10 mouse cellular contexts compared by ENCODE assay signal in genomic region chr1:19178742-19179397, GRCm38 (mm10). TPM values are rescaled to one million over a fixed set of nuclear protein-coding genes. Genes with fewer than 3 reads are reported as not detected.
A peak's percentile ranks its signal among the peaks of the same experiment; 100 is the strongest.
DNase-seq lines count a peak whose midpoint lies in the region; ATAC-seq and TF ChIP-seq lines count a peak whose summit lies in the region.
"Had no signal": no experiment of that assay in that cellular context is flagged by ENCODE, and none has a peak within 500 bp of the region (broad histone marks: within the 10 kb centered on the region; RNA-seq: fewer than 3 reads in every experiment).

No protein-coding gene starts in this region.

- H3K36me3 ChIP-seq in kidney, embryonic 15.5 days: no peaks in the 10 kb centered on the region
- H3K36me3 ChIP-seq in E14TG2a.4 (ENCODE audit: insufficient read depth, low read length): no peaks in the 10 kb centered on the region
- no peaks in the 10 kb centered on the region for H3K36me3 ChIP-seq in embryonic facial prominence, embryonic 14.5 days (ENCODE audit: control insufficient read depth, insufficient read depth, low read length)
- no peaks in the 10 kb centered on the region for H3K36me3 ChIP-seq in neural tube, embryonic 13.5 days
- H3K36me3 ChIP-seq: embryonic facial prominence, embryonic 15.5 days; limb, embryonic 15.5 days had no signal

- peak; percentile 76 for TF ChIP-seq CTCF in E14TG2a.4 (conservative IDR thresholded peaks at IDR 0.05; ENCODE audit: low read length)

- no peaks in the 10 kb centered on the region for H3K27me3 ChIP-seq in kidney, embryonic 15.5 days
- H3K27me3 ChIP-seq in E14TG2a.4 (ENCODE audit: insufficient read depth, low read length): no peaks in the 10 kb centered on the region
- no peaks in the 10 kb centered on the region for H3K27me3 ChIP-seq in embryonic facial prominence, embryonic 14.5 days (replicated peaks; ENCODE audit: control insufficient read depth, insufficient read depth, low read length)
- no peaks in the 10 kb centered on the region for H3K27me3 ChIP-seq in neural tube, embryonic 13.5 days
- H3K27me3 ChIP-seq: embryonic facial prominence, embryonic 15.5 days; limb, embryonic 15.5 days had no signal

- no peak overlapping the region for H3K27ac ChIP-seq in kidney, embryonic 15.5 days
- H3K27ac ChIP-seq in embryonic facial prominence, embryonic 14.5 days (replicated peaks; ENCODE audit: low read depth, low read length): no peak overlapping the region
- no peak overlapping the region for H3K27ac ChIP-seq in neural tube, embryonic 13.5 days (replicated peaks)
- H3K27ac ChIP-seq: embryonic facial prominence, embryonic 15.5 days; limb, embryonic 15.5 days had no signal

- no peaks in the 10 kb centered on the region for H3K9me3 ChIP-seq in kidney, embryonic 15.5 days (replicated peaks)
- H3K9me3 ChIP-seq in E14TG2a.4 (ENCODE audit: low read length): no peaks in the 10 kb centered on the region
- H3K9me3 ChIP-seq in embryonic facial prominence, embryonic 14.5 days (ENCODE audit: control insufficient read depth, low read length): no peaks in the 10 kb centered on the region
- no peaks in the 10 kb centered on the region for H3K9me3 ChIP-seq in neural tube, embryonic 13.5 days
- H3K9me3 ChIP-seq: embryonic facial prominence, embryonic 15.5 days; limb, embryonic 15.5 days had no signal

- ATAC-seq in kidney, embryonic 15.5 days (replicated peaks; ENCODE audit: low FRiP score): no peak
- no peak for ATAC-seq in embryonic facial prominence, embryonic 14.5 days (ENCODE audit: low read depth)
- ATAC-seq in neural tube, embryonic 13.5 days (ENCODE audit: low read depth): peak; percentile 61; the same call in 1 of the 2 replicates

- H3K4me3 ChIP-seq in kidney, embryonic 15.5 days (replicated peaks): no peak overlapping the region
- H3K4me3 ChIP-seq in E14TG2a.4 (replicated peaks; ENCODE audit: low read length): no peak overlapping the region
- no peak overlapping the region for H3K4me3 ChIP-seq in embryonic facial prominence, embryonic 14.5 days (ENCODE audit: low read depth, low read length)
- H3K4me3 ChIP-seq in neural tube, embryonic 13.5 days: no peak overlapping the region
- H3K4me3 ChIP-seq: embryonic facial prominence, embryonic 15.5 days; limb, embryonic 15.5 days had no signal

- no peak overlapping the region for H3K4me2 ChIP-seq in kidney, embryonic 15.5 days
- no peak overlapping the region for H3K4me2 ChIP-seq in embryonic facial prominence, embryonic 14.5 days (ENCODE audit: low read depth, low read length)
- H3K4me2 ChIP-seq in neural tube, embryonic 13.5 days: no peak overlapping the region
- H3K4me2 ChIP-seq: embryonic facial prominence, embryonic 15.5 days; limb, embryonic 15.5 days had no signal

- no peak overlapping the region for H3K9ac ChIP-seq in kidney, embryonic 15.5 days
- no peak overlapping the region for H3K9ac ChIP-seq in embryonic facial prominence, embryonic 14.5 days (ENCODE audit: low read depth, low read length)
- H3K9ac ChIP-seq in neural tube, embryonic 13.5 days: no peak overlapping the region
- H3K9ac ChIP-seq: embryonic facial prominence, embryonic 15.5 days; limb, embryonic 15.5 days had no signal

- no peaks in the 10 kb centered on the region for H3K4me1 ChIP-seq in kidney, embryonic 15.5 days
- H3K4me1 ChIP-seq in E14TG2a.4 (replicated peaks; ENCODE audit: low read depth, low read length): no peaks in the 10 kb centered on the region
- no peaks in the 10 kb centered on the region for H3K4me1 ChIP-seq in embryonic facial prominence, embryonic 14.5 days (ENCODE audit: control insufficient read depth, insufficient read depth, low read length)
- H3K4me1 ChIP-seq in neural tube, embryonic 13.5 days (replicated peaks): no peaks in the 10 kb centered on the region
- H3K4me1 ChIP-seq: embryonic facial prominence, embryonic 15.5 days; limb, embryonic 15.5 days had no signal

- DNase-seq in kidney, adult 9 months: peak; percentile 48
- DNase-seq in WW6 (ENCODE audit: low read depth, low spot score): peak; percentile 22
- peak; percentile 73 for DNase-seq in embryonic facial prominence, embryonic 14.5 days (ENCODE audit: low spot score)
- DNase-seq in natural killer cell, adult 2 months (ENCODE audit: low spot score in 2 of 2): no peak
- no peak for DNase-seq in testis, postnatal 14 days (ENCODE audit: low spot score)

- WGBS in kidney, embryonic 15.5 days: 9% methylated on average over 4 of the region's 4 CpGs
- WGBS in embryonic facial prominence, embryonic 14.5 days: 5% methylated on average over 4 of the region's 4 CpGs
- WGBS in neural tube, embryonic 13.5 days: 14% methylated on average over 4 of the region's 4 CpGs

RNA-seq across cellular contexts. Expression of gene Tfap2b, which starts 29.8 kb away (rescaled TPM):
- 55.7 and 57.6 TPM in 2 replicates for polyA plus RNA-seq in kidney, embryonic 15.5 days (2015; fragmentation: Nextera tagmentation; extraction: Ambion mirVana)
- 15.1 and 20.3 TPM in 2 replicates for polyA plus RNA-seq in embryonic facial prominence, embryonic 14.5 days (2014; fragmentation: Nextera tagmentation; extraction: Ambion mirVana)
- 75.0 and 76.0 TPM in 2 replicates for polyA plus RNA-seq in neural tube, embryonic 13.5 days (2015; fragmentation: Nextera tagmentation; extraction: Ambion mirVana)

Comparison
In these comparisons a context has a peak if more than half of its experiments do, and no peak if none do; other contexts are left out.
1. DNase-seq: peak in kidney, adult 9 months (single experiment), WW6 (single experiment) and embryonic facial prominence, embryonic 14.5 days (single experiment); none in natural killer cell, adult 2 months (0 of 2) and testis, postnatal 14 days (single experiment).